Mouse (Mus musculus): ENCODE data around the gene Cpa4. TPM values are rescaled to one million over a fixed set of nuclear protein-coding genes. Genes with fewer than 3 reads are reported as not detected.

Gene Cpa4
- polyA plus RNA-seq, 1 experiment from 2014 or later: 0.05 TPM

DNA sequence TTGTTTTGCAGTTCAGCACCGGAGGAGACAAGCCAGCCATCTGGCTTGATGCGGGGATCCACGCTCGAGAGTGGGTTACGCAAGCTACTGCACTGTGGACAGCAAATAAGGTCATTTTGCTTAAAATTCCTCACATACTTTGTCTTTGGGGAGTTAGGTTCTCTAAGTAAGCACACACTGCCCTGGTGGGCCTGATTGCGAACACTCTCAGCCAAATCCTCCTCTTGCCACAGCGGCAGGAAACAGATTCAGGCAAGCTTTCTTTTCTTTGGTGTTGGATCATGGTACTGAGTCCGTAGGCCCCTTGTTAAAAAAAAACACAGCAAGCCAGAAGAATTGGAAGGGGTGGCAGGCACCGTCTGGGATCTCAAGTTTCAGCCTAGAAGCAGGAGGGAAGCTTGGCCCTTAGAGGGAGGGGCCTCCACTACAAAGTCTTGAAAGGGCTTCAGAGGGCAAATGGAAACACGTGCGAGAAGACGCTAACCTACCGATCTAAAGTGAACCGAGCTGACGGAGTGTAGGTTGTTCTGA is 18.9 kb upstream of the Cpa4 start:
- H3K36me3 ChIP-seq (ENCODE audit: control insufficient read depth, insufficient read depth): no peaks in the 10 kb centered on the region
- peaks cover 34% of the 10 kb centered on the region for H3K27me3 ChIP-seq (ENCODE audit: control insufficient read depth, insufficient read depth, low read depth, low read length)
- H3K4me2 ChIP-seq (ENCODE audit: low read depth, low read length): no peak overlapping the region
- no peaks in the 10 kb centered on the region for H3K9me3 ChIP-seq (replicated peaks; ENCODE audit: control insufficient read depth, low read length)
- peak; percentile 41; the same call in 1 of the 2 replicates for ATAC-seq (ENCODE audit: low read depth)
- no peak overlapping the region for H3K9ac ChIP-seq (ENCODE audit: low read depth, low read length)
- H3K4me3 ChIP-seq (ENCODE audit: low read depth, low read length): no peak overlapping the region
- WGBS (ENCODE audit: insufficient replicate concordance): 15% methylated on average over 15 of the region's 15 CpGs
- no peak overlapping the region for H3K27ac ChIP-seq (ENCODE audit: low read length)
- H3K4me1 ChIP-seq (ENCODE audit: control insufficient read depth, low read depth, low read length): no peaks in the 10 kb centered on the region

DNA sequence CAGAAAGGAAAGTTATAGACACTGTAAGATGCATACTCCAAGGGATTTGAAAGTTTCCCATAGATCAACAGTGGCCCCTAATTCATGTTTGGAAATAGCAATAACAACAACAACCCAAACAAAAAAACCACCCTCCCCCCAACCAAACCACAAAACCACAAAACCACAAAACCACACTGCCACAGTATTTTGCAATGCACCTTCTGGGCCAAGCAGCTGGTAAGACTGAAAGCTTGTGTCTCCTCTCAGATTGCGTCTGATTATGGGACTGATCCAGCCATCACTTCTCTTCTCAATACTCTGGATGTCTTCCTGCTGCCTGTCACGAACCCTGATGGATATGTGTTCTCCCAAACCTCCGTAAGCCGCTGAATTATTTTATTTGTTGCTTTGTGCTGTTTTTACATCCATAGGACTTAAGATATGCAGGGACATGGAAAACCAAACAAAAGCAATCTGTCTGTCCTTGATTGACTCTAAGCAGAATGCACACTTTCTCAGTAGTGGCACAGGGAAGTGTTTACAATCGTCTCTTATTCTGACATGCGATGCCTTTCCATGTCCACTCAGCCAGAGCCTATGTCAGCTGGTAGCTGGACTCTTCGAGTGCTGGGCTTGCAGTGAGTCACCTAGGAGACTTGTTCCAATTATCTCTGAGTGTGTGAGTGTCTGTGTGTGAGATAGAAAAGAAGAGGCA is 17.5 kb upstream of the Cpa4 start:
- 41% methylated on average over 7 of the region's 7 CpGs for WGBS (ENCODE audit: insufficient replicate concordance)
- H3K4me2 ChIP-seq (ENCODE audit: low read depth, low read length): no peak overlapping the region
- no peak for ATAC-seq (ENCODE audit: low read depth)
- H3K9me3 ChIP-seq (replicated peaks; ENCODE audit: control insufficient read depth, low read length): no peaks in the 10 kb centered on the region
- H3K36me3 ChIP-seq (ENCODE audit: control insufficient read depth, insufficient read depth): no peaks in the 10 kb centered on the region
- no peaks in the 10 kb centered on the region for H3K4me1 ChIP-seq (ENCODE audit: control insufficient read depth, low read depth, low read length)
- H3K27ac ChIP-seq (ENCODE audit: low read length): no peak overlapping the region
- no peak overlapping the region for H3K4me3 ChIP-seq (ENCODE audit: low read depth, low read length)
- H3K9ac ChIP-seq (ENCODE audit: low read depth, low read length): no peak overlapping the region
- H3K27me3 ChIP-seq (ENCODE audit: control insufficient read depth, insufficient read depth, low read depth, low read length): peaks cover 34% of the 10 kb centered on the region

DNA sequence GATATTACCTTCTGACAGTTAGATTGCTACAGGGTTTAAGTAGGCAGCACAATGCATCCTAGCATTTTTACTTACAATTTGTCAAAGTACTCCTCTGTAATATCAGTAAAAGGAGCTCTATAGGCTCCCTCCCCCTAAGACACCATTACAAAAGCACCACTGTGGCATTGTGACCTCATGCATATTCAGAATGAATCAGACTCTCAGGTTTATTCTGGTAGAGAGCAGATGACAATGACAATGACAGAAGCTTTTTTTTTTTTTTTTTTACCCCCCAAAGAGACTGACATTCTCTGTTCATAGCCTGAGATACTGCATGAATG is 17.0 kb upstream of the Cpa4 start:
- no peak overlapping the region for H3K9ac ChIP-seq (ENCODE audit: low read depth, low read length)
- ATAC-seq (ENCODE audit: low read depth): no peak
- no peak overlapping the region for H3K27ac ChIP-seq (ENCODE audit: low read length)
- no peak overlapping the region for H3K4me3 ChIP-seq (ENCODE audit: low read depth, low read length)
- H3K4me1 ChIP-seq (ENCODE audit: control insufficient read depth, low read depth, low read length): no peaks in the 10 kb centered on the region
- H3K27me3 ChIP-seq (ENCODE audit: control insufficient read depth, insufficient read depth, low read depth, low read length): peaks cover 31% of the 10 kb centered on the region
- no peaks in the 10 kb centered on the region for H3K9me3 ChIP-seq (replicated peaks; ENCODE audit: control insufficient read depth, low read length)
- H3K4me2 ChIP-seq (ENCODE audit: low read depth, low read length): no peak overlapping the region
- H3K36me3 ChIP-seq (ENCODE audit: control insufficient read depth, insufficient read depth): no peaks in the 10 kb centered on the region

DNA sequence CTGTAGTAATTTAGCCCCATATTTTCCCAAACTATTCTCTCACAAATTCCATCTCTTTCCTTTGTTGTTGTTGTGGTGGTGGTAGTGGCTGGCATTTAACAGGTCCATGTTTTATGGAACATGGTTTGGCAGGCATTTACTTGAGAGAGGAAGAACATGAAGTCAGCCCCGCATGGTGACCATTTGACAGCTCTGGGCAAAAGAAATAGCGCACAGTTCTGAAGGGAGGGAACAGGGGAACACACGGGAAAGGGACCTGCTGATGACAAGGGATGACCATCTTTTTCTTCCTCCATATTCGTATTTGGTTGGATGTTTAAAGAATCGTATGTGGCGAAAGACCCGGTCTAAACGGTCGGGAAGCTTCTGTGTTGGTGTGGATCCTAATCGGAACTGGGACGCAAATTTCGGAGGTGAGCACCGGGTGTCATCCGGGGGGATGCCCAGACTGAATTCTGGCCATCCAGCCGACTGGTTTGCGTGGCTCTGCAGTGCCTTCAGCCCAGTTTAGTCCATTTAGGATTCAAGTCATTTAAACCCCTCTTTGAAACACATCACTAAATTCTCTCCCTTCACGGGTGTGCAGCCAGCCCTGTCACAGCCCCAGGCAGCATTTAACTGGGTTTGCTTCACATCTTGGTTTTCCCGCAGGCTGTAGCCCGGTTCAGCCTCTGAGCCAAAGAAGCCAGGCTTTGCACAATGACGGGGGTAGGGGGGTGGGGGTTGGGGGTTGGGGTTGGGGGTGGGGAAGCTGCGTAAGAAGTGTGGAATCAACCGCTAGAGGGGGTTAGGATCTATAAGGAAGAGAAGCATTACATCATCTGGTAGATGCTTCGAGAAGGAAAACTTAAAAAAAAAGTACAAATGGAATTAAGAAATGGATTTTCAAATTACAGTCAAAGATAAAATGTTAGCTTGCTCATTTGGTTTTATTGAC is 16.3 kb upstream of the Cpa4 start:
- H3K9ac ChIP-seq (ENCODE audit: low read depth, low read length): no peak overlapping the region
- no peak overlapping the region for H3K4me2 ChIP-seq (ENCODE audit: low read depth, low read length)
- H3K27me3 ChIP-seq (ENCODE audit: control insufficient read depth, insufficient read depth, low read depth, low read length): peaks cover 26% of the 10 kb centered on the region
- ATAC-seq (ENCODE audit: low read depth): no peak
- no peaks in the 10 kb centered on the region for H3K9me3 ChIP-seq (replicated peaks; ENCODE audit: control insufficient read depth, low read length)
- H3K4me1 ChIP-seq (ENCODE audit: control insufficient read depth, low read depth, low read length): no peaks in the 10 kb centered on the region
- no peak overlapping the region for H3K4me3 ChIP-seq (ENCODE audit: low read depth, low read length)
- WGBS (ENCODE audit: insufficient replicate concordance): 19% methylated on average over 23 of the region's 23 CpGs
- no peak overlapping the region for H3K27ac ChIP-seq (ENCODE audit: low read length)
- H3K36me3 ChIP-seq (ENCODE audit: control insufficient read depth, insufficient read depth): no peaks in the 10 kb centered on the region

DNA sequence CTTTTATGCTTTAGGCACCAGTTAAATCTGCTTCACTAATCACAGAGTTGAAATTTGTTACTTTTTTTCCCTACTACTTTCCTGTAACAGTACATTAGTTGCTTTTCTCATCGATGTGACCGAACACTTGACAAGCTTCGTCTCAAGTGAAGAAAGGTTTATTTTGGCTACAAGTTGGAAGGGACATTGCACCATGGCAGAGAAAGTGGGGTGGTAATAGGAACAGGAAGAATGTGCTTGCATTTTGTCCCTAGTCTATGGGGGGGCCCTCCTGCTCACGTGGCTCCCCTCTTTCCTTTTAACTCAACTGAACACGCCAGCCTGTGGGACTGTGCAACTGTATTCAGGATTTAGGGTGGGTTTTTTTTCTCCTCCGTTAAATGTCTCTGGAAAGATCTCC is 15.5 kb upstream of the Cpa4 start:
- Histone ChIP-seq H3K4me3 (ENCODE audit: low read depth, low read length) (no peak overlapping the region), H3K9ac (ENCODE audit: low read depth, low read length) (no peak overlapping the region), H3K4me2 (ENCODE audit: low read depth, low read length) (no peak overlapping the region), H3K27me3 (ENCODE audit: control insufficient read depth, insufficient read depth, low read depth, low read length) (peaks cover 24% of the 10 kb centered on the region), H3K9me3 (replicated peaks; ENCODE audit: control insufficient read depth, low read length) (no peaks in the 10 kb centered on the region), H3K27ac (ENCODE audit: low read length) (no peak overlapping the region), H3K36me3 (ENCODE audit: control insufficient read depth, insufficient read depth) (no peaks in the 10 kb centered on the region), H3K4me1 (ENCODE audit: control insufficient read depth, low read depth, low read length) (no peaks in the 10 kb centered on the region)
- WGBS (ENCODE audit: insufficient replicate concordance): 38% methylated on average over 6 of the region's 6 CpGs
- ATAC-seq (ENCODE audit: low read depth): no peak

DNA sequence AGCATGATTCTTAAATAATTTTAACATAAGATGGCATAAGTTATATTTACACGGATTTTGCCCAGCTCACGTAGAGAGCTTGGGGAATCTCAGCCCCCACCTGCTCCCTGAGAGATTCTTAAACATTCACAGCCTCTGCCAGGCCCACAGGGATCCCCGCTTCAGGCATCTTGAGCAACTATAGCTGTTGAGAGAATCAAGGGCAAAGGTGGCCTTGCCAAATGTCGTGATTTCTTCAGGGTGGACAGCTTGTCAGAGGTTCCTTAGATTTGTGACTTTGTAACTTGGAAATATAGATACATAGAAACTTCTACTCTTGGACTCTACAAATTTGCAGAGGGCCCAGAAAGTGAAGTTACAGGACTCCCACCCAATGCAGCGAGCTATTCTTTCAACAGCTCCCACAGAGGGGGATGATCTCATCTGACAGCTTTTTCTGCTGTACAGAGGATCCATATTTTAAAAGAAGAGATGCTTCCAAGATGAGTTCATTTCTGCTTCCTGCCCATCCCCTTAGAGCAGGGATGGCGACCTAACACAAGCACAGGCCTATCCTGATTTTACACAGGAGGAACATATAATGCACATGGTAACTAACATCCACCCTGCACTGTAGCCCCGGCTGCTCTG is 14.7 kb upstream of the Cpa4 start:
- 58% methylated on average over 7 of the region's 7 CpGs for WGBS (ENCODE audit: insufficient replicate concordance)
- H3K9ac ChIP-seq (ENCODE audit: low read depth, low read length): no peak overlapping the region
- H3K36me3 ChIP-seq (ENCODE audit: control insufficient read depth, insufficient read depth): no peaks in the 10 kb centered on the region
- no peak overlapping the region for H3K27ac ChIP-seq (ENCODE audit: low read length)
- peaks cover 18% of the 10 kb centered on the region for H3K27me3 ChIP-seq (ENCODE audit: control insufficient read depth, insufficient read depth, low read depth, low read length)
- no peak overlapping the region for H3K4me2 ChIP-seq (ENCODE audit: low read depth, low read length)
- H3K4me1 ChIP-seq (ENCODE audit: control insufficient read depth, low read depth, low read length): no peaks in the 10 kb centered on the region
- no peaks in the 10 kb centered on the region for H3K9me3 ChIP-seq (replicated peaks; ENCODE audit: control insufficient read depth, low read length)
- no peak for ATAC-seq (ENCODE audit: low read depth)
- no peak overlapping the region for H3K4me3 ChIP-seq (ENCODE audit: low read depth, low read length)

DNA sequence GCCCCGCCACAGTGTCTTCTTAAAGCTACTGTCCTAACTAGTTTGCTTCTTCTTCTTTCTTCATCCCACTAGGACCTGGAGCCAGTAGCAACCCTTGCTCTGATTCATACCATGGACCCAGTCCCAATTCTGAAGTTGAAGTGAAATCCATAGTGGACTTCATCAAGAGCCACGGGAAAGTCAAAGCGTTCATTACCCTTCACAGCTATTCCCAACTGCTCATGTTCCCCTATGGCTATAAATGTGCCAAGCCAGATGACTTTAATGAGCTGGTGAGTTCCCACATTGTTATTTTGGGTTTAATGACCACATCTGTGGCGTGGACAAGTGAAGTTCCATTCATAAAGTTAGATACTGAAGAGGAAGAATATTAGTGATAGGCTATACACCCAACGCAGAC is 14.1 kb upstream of the Cpa4 start:
- Histone ChIP-seq H3K9me3 (replicated peaks; ENCODE audit: control insufficient read depth, low read length) (no peaks in the 10 kb centered on the region), H3K4me2 (ENCODE audit: low read depth, low read length) (no peak overlapping the region), H3K4me3 (ENCODE audit: low read depth, low read length) (no peak overlapping the region), H3K27ac (ENCODE audit: low read length) (no peak overlapping the region), H3K36me3 (ENCODE audit: control insufficient read depth, insufficient read depth) (no peaks in the 10 kb centered on the region), H3K9ac (ENCODE audit: low read depth, low read length) (no peak overlapping the region), H3K27me3 (ENCODE audit: control insufficient read depth, insufficient read depth, low read depth, low read length) (peaks cover 14% of the 10 kb centered on the region), H3K4me1 (ENCODE audit: control insufficient read depth, low read depth, low read length) (no peaks in the 10 kb centered on the region)
- no peak for ATAC-seq (ENCODE audit: low read depth)
- 61% methylated on average over 5 of the region's 5 CpGs for WGBS (ENCODE audit: insufficient replicate concordance)

DNA sequence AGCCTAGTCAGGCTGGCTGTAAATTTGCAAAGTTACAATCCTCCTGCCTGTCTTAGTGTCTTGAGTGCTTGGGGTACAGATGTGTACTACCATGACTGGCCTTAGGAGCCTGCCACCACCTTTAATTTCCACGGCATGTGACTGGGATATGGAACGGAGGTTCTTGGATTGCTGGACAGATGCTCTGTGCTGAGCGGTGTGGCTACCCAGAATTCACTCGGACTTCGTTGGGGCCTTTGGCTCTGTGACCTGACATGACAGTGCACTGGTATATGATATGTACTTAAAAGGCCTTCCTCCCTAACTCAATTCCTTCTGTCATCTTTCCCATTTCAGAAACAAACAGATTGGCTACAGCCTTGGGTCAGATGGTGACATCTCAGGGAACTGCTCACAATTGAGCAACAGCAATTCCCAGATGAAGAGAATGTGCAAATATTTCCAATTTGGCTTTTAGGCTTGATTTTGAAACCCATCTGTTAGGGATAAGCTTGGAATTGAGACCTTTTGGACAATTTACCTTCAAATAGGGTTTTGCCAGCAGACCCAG is 13.5 kb upstream of the Cpa4 start:
- Histone ChIP-seq H3K4me2 (ENCODE audit: low read depth, low read length) (no peak overlapping the region), H3K4me3 (ENCODE audit: low read depth, low read length) (no peak overlapping the region), H3K9ac (ENCODE audit: low read depth, low read length) (no peak overlapping the region), H3K4me1 (ENCODE audit: control insufficient read depth, low read depth, low read length) (no peaks in the 10 kb centered on the region), H3K27me3 (ENCODE audit: control insufficient read depth, insufficient read depth, low read depth, low read length) (peaks cover 10% of the 10 kb centered on the region), H3K36me3 (ENCODE audit: control insufficient read depth, insufficient read depth) (no peaks in the 10 kb centered on the region), H3K27ac (ENCODE audit: low read length) (no peak overlapping the region), H3K9me3 (replicated peaks; ENCODE audit: control insufficient read depth, low read length) (no peaks in the 10 kb centered on the region)
- WGBS (ENCODE audit: insufficient replicate concordance): 71% methylated on average over 5 of the region's 5 CpGs
- no peak for ATAC-seq (ENCODE audit: low read depth)
